Mouse (Mus musculus): Measurements from ENCODE around the gene Fer1l4. TPM values are rescaled to one million over a fixed set of nuclear protein-coding genes. Genes with fewer than 3 reads are reported as not detected.

Gene Fer1l4
- polyA plus RNA-seq, 1 experiment from 2014 or later: 0.03 TPM

DNA sequence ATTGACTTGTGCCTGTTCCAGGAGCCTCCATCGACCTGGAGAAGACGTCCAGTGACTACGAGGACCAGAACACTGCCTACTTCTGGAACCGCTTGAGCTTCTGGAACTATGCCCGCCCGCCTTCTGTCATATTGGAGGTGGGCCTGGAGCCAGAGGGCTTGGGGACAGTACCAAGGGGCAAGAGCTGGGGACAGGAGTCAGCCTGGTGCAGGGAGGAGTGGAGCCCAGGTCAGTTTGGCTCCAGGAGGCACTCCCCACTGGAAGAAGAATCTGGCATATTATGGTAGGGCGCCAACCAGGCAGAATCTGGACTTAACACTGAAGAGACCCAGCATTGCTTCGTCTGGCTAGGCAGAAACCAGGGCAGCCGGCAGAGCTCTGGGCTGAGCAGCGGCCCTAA is 15.2 kb upstream of the Fer1l4 start:
- Histone ChIP-seq H3K36me3 (peaks cover 22% of the 10 kb centered on the region), H3K4me3 (replicated peaks) (no peak overlapping the region), H3K4me2 (replicated peaks) (no peak overlapping the region), H3K9me3 (no peaks in the 10 kb centered on the region), H3K27me3 (replicated peaks) (no peaks in the 10 kb centered on the region), H3K9ac (no peak overlapping the region), H3K27ac (no peak overlapping the region), H3K4me1 (replicated peaks) (peaks cover 10% of the 10 kb centered on the region)
- no peak for ATAC-seq
- WGBS: 90% methylated on average over 10 of the region's 10 CpGs

DNA sequence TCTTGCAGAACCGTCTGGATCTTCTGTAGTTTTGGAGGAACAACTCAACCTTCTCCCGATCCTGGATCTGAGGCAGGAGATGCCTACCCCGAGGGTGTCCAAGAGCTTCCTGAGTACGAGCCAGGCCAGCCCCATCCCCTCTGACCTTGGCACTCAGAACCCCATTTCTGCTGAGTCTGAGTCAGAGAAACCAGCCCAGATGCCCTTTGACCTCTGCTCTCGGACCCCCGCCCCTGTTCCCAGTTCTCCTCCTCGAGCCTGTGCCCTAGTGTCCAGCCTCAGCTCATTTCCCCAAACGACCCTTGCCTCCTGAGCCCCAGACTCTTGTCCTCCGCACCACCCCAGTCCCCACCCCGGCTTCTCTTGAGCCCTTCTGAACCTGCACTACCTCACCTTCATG is 13.4 kb upstream of the Fer1l4 start:
- Histone ChIP-seq H3K36me3 (peaks cover 14% of the 10 kb centered on the region), H3K27ac (no peak overlapping the region), H3K27me3 (replicated peaks) (no peaks in the 10 kb centered on the region), H3K4me1 (replicated peaks) (peaks cover 10% of the 10 kb centered on the region), H3K4me2 (replicated peaks) (peak overlapping the region; percentile 96), H3K9ac (peak overlapping the region; percentile 74), H3K4me3 (replicated peaks) (peak overlapping the region; percentile 72), H3K9me3 (no peaks in the 10 kb centered on the region)
- ATAC-seq: no peak; the same call in 1 of the 2 replicates
- 30% methylated on average over 10 of the region's 10 CpGs for WGBS

DNA sequence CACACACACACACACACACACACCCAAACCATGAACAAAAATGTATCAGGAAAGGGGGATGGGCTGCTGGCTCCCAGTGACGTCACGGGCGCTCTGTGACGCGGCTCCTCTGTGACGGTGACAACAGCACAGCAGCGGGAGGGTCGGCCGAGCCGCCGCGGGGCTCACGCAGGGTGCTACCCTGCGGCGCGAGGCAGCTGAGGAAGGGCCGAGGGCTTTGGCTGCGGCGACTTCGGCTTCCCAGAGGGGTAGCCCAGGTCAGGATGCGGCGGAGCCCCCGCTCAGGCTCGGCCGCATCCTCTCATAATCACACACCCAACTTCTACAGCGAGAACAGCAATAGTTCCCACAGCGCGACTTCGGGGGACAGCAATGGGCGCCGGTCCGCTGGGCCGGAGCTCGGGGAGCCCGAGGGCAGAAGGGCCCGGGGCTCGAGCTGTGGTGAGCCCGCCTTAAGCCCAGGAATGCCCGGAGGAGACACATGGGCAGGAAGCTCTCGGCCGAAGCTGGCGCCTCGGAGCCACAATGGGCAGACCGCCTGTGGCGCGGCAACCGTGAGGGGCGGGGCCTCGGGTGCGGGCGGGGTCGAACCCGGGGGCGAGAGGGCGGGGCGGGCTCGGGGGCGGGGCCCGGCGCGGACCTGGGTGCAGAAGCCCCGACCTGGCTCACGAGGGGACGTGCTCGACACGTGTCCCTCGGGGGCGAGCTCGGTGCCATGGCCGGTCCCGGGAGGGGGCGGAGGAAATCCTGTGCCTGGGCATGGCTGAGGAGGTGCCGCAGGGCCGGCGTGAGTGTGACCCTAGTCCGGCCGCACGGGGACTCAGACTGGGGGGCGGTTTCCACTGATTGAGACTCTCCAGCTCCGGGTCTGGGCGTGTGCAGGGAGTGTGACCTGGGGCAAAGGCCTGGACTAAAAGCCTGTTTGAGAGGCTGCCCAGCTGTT is 12.6 kb upstream of the Fer1l4 start, which contains the start of gene Spag4:
Spag4 (plus strand) TSS at position 77 of the 943 bp plus-strand sequence.
- peak within 1 kb of the TSS; percentile 74 for H3K9ac ChIP-seq
- H3K4me1 ChIP-seq (replicated peaks): peaks cover 10% of the 10 kb centered on the region
- H3K4me2 ChIP-seq (replicated peaks): peak within 1 kb of the TSS; percentile 96
- peak within 1 kb of the TSS; percentile 72 for H3K4me3 ChIP-seq (replicated peaks)
- H3K27ac ChIP-seq: peak within 1 kb of the TSS; percentile 78
- peaks cover 9% of the 10 kb centered on the region for H3K36me3 ChIP-seq
- under 1% methylated on average over 73 of the region's 81 CpGs for WGBS
- H3K27me3 ChIP-seq (replicated peaks): no peaks in the 10 kb centered on the region
- ATAC-seq: peak; percentile 92
- H3K9me3 ChIP-seq: no peaks in the 10 kb centered on the region

DNA sequence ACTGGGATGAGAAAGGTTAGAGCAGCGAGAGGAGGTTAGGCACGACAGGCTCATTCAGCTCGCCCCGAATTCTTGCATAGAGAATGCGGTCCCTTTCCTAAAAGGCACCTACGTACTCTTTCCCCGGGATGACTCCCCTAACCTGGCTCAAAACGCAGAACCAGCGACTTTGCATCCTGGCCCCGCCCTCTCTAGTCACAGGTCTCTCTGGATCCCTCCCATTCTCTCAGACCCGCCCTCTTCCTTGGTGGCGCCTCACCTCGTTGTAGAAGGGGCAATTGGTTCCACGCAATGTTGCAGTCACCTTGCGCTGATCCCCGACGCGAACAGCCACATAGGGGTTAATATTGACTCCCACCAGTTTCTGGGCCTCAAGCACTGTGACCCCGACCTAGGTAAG is 4.8 kb downstream of the Fer1l4 start:
- Histone ChIP-seq H3K4me2 (replicated peaks) (peak overlapping the region; percentile 50), H3K4me1 (replicated peaks) (no peaks in the 10 kb centered on the region), H3K9me3 (no peaks in the 10 kb centered on the region), H3K4me3 (replicated peaks) (peak overlapping the region; percentile 10; the same call in 1 of the 2 replicates), H3K27me3 (replicated peaks) (0 out of 2 replicates have a peak, but pooled peaks cover 4% of the 10 kb centered on the region), H3K27ac (no peak overlapping the region), H3K9ac (no peak overlapping the region), H3K36me3 (no peaks in the 10 kb centered on the region)
- ATAC-seq: peak; percentile 61
- 7% methylated on average over 19 of the region's 19 CpGs for WGBS

DNA sequence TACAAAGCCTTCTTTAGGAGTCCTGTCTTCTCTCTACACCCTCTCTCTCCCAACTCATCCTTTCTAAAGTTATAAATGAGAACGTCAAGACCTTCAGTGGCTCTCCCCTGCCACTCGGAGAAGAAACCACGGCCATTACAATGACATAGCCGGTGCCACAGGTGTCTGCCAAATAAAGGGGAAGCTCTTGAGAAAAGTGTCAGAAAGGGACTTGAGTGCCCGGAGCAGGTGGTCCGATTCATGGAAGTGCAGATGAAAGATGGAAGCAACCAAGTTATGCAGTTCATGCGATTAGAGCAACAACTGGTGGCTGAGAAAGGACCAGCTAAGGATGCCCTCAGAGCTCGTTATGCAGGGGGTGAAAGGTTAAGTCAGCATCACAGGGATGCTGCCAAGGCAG is 9.8 kb downstream of the Fer1l4 start:
- 85% methylated on average over 8 of the region's 8 CpGs for WGBS
- no peaks in the 10 kb centered on the region for H3K36me3 ChIP-seq
- H3K27me3 ChIP-seq (replicated peaks): 0 out of 2 replicates have a peak, but pooled peaks cover 4% of the 10 kb centered on the region
- no peak overlapping the region for H3K4me2 ChIP-seq (replicated peaks)
- ATAC-seq: no peak
- no peaks in the 10 kb centered on the region for H3K4me1 ChIP-seq (replicated peaks)
- H3K27ac ChIP-seq: no peak overlapping the region
- H3K9ac ChIP-seq: no peak overlapping the region
- H3K9me3 ChIP-seq: no peaks in the 10 kb centered on the region
- H3K4me3 ChIP-seq (replicated peaks): no peak overlapping the region

DNA sequence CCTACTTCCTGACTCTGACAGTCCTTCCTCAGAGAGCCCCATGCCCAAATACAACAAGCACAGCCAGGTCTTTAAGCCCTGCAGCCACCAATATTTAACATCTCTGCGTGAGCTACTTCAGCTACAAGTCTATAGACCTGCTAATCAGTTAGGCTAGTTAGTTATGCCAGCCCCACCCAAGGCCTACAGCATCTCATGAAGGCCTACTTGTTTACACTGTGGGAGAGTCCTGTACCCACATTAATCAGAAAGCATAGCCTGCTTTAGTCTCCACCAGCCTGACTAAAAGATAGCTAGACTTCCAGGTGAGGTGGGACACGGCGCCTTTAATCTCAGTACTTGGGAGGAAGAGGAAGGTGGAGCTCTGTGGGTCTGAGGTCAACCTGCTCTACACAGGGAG is 13.4 kb downstream of the Fer1l4 start:
- no peak for ATAC-seq
- WGBS: 74% methylated on average over 3 of the region's 3 CpGs

DNA sequence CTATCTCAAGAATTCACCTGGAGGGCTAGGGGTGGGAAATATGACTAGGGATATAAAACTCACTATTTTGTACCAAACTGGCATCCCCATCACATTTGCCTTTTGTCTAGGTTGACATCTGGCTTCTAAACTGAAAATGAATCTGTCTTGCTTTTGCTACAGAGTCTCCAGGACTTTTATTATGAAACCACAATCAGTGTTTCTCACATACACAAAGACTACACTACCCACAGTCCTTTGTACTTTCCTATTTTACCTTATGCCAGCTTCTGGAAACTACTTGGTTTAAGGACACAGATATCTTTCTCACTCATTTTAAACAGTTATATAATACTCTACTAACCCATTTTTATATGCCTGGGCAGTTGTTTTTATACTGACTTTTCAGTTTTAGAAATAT is 27.3 kb downstream of the Fer1l4 start:
- Histone ChIP-seq H3K4me3 (replicated peaks) (no peak overlapping the region), H3K4me1 (replicated peaks) (no peaks in the 10 kb centered on the region), H3K9ac (no peak overlapping the region), H3K36me3 (no peaks in the 10 kb centered on the region), H3K27ac (no peak overlapping the region), H3K4me2 (replicated peaks) (no peak overlapping the region), H3K27me3 (replicated peaks) (no peaks in the 10 kb centered on the region), H3K9me3 (no peaks in the 10 kb centered on the region)
- ATAC-seq: no peak

More for the DNA sequence above, 13.4 kb downstream of the Fer1l4 start:
- Histone ChIP-seq H3K36me3 (no peaks in the 10 kb centered on the region), H3K9me3 (no peaks in the 10 kb centered on the region), H3K4me2 (replicated peaks) (no peak overlapping the region), H3K27ac (no peak overlapping the region), H3K9ac (no peak overlapping the region), H3K4me1 (replicated peaks) (no peaks in the 10 kb centered on the region), H3K4me3 (replicated peaks) (no peak overlapping the region), H3K27me3 (replicated peaks) (no peaks in the 10 kb centered on the region)

DNA sequence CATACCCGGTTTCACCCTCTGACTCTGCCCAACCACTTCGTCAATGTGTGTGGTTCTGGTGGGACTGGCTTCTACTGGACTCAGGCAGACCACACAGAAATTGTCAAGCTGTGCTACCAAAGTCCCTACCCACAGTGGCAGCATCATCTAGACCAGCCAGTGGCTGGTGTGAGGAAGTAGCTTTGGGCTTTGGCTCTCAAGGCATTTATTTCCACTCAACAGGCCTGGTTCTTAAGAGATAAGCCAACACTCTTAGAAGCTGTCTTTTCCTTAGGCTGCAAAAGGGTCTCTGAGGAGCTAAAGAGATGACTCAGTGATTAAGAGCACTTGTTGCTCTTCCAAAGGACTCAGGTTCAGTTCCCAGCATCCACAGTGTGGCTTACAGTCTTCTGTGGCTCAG is 31.0 kb downstream of the Fer1l4 start:
- peaks cover 13% of the 10 kb centered on the region for H3K36me3 ChIP-seq
- H3K9me3 ChIP-seq: no peaks in the 10 kb centered on the region
- H3K4me2 ChIP-seq (replicated peaks): no peak overlapping the region
- H3K4me3 ChIP-seq (replicated peaks): no peak overlapping the region
- H3K27me3 ChIP-seq (replicated peaks): no peaks in the 10 kb centered on the region
- no peaks in the 10 kb centered on the region for H3K4me1 ChIP-seq (replicated peaks)
- WGBS: 85% methylated on average over 2 of the region's 2 CpGs
- no peak for ATAC-seq
- H3K9ac ChIP-seq: no peak overlapping the region
- no peak overlapping the region for H3K27ac ChIP-seq

DNA sequence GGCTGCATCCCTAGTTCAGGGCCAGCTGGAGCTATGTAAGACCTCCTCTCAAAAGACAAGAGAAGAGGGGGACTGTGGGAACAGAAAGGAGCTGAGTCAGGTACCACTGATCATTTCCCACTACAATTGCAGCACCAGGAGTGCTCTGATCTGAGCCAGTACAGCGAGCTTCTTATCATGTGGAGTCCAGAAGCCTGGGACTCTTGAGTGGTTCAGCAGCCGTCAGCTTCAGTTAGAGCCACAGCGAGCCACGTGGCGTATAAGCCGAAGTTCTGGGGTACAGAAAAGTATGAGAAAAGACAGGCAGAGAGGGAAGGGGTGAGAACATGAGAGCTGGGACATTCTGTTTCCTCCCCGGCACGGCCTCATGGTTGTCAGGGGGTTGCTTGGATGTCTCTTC is 31.5 kb downstream of the Fer1l4 start:
- Histone ChIP-seq H3K36me3 (peaks cover 15% of the 10 kb centered on the region), H3K27me3 (replicated peaks) (no peaks in the 10 kb centered on the region), H3K9ac (no peak overlapping the region), H3K4me2 (replicated peaks) (no peak overlapping the region), H3K27ac (no peak overlapping the region), H3K9me3 (no peaks in the 10 kb centered on the region), H3K4me1 (replicated peaks) (no peaks in the 10 kb centered on the region), H3K4me3 (replicated peaks) (no peak overlapping the region)
- WGBS: 86% methylated on average over 8 of the region's 8 CpGs
- no peak for ATAC-seq

DNA sequence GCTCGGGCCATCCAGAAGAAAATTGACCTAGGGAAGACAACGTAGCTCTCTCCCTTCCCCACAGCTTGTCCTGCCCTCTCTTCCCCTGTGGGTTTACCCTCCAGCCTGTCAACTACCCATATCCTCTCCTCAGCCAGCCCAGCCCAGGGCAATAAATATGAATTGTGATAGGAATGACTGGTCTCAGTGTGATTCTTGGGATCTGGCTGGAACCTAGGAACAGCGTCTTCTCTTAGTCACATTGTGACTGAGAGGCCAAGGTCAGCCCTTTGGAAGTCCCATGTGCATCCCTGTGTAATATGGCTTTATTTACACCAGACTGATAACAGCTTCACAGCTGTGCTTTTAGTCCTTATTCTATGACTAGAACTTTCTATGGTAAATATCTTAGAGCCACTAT is 34.6 kb downstream of the Fer1l4 start:
- H3K4me3 ChIP-seq (replicated peaks): no peak overlapping the region
- 76% methylated on average over 3 of the region's 3 CpGs for WGBS
- no peaks in the 10 kb centered on the region for H3K27me3 ChIP-seq (replicated peaks)
- no peak overlapping the region for H3K9ac ChIP-seq
- no peak overlapping the region for H3K27ac ChIP-seq
- H3K36me3 ChIP-seq: peaks cover 34% of the 10 kb centered on the region
- no peaks in the 10 kb centered on the region for H3K9me3 ChIP-seq
- no peaks in the 10 kb centered on the region for H3K4me1 ChIP-seq (replicated peaks)
- H3K4me2 ChIP-seq (replicated peaks): no peak overlapping the region
- no peak for ATAC-seq

DNA sequence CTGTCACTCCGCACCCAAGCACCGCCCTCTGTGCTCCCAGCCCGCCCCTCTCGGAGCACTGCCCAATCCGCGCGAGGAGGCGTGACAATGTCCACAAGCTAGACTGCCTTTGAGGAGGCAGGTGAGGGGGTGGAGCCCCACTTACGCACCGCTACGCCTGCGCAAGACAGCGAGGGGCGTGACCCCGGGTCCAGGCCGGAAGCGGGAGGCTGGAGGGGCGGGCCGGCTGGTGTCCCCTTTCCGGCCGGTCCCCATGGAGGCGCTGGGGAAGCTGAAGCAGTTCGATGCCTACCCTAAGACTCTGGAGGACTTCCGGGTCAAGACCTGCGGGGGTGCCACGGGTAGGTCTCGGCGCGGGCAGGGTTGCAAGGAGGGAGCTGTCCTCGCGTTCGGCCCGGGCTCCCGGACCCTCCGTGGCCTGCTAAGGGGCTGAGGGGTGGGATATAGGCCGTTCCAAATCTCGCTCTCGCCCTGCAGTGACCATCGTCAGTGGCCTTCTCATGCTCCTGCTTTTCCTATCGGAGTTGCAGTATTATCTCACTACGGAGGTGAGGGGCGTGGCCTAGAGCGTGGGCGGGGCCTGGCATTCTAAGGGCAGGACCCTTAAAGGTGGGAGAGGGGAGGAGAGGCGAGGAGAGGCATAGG is 44.7 kb downstream of the Fer1l4 start, which contains the start of the genes 6430550D23Rik and Ergic3:
6430550D23Rik (minus strand) TSS at position 90 of the 645 bp plus-strand sequence.
Ergic3 (plus strand) TSS at position 158 of the 645 bp plus-strand sequence.
- under 1% methylated on average over 45 of the region's 45 CpGs for WGBS
- H3K4me3 ChIP-seq (replicated peaks): peak within 1 kb of the TSS; percentile 92
- H3K27me3 ChIP-seq (replicated peaks): no peaks in the 10 kb centered on the region
- H3K4me1 ChIP-seq (replicated peaks): peaks cover 4% of the 10 kb centered on the region; the same call in 1 of the 2 replicates
- peak within 1 kb of the TSS; percentile 85 for H3K9ac ChIP-seq
- peak within 1 kb of the TSS; percentile 81 for H3K4me2 ChIP-seq (replicated peaks)
- H3K36me3 ChIP-seq: peaks cover 26% of the 10 kb centered on the region
- peak; percentile 100 for ATAC-seq
- peak within 1 kb of the TSS; percentile 83 for H3K27ac ChIP-seq
- no peaks in the 10 kb centered on the region for H3K9me3 ChIP-seq

DNA sequence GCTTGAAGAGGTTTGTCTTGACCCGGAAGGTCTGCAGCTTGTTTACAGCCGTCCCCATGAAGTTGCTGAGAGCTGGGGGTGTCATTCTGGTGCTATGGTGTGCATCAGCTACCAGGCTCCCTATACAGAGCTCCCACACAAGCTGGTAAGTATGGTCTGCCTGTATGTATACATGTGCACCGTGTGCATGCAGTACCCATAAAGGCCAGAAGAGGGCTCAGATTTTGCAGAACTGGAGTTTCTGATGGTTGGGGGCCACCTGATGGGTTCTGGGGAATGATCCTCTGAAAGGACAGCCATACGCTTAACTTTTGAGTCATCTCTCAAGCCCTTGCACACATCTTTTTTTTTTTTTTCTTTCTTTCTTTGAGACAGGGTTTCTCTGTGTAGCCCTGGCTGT is 47.4 kb downstream of the Fer1l4 start:
- Histone ChIP-seq H3K27me3 (replicated peaks) (no peaks in the 10 kb centered on the region), H3K9ac (no peak overlapping the region), H3K4me3 (replicated peaks) (no peak overlapping the region), H3K27ac (no peak overlapping the region), H3K4me2 (replicated peaks) (no peak overlapping the region), H3K36me3 (peaks cover 5% of the 10 kb centered on the region), H3K9me3 (no peaks in the 10 kb centered on the region), H3K4me1 (replicated peaks) (peaks cover 4% of the 10 kb centered on the region; the same call in 1 of the 2 replicates)
- ATAC-seq: no peak
- WGBS: 95% methylated on average over 4 of the region's 4 CpGs

Data from intestine, embryonic 15.5 days (tissue).